Mouse (Mus musculus): ENCODE data around the gene Tnfsf15. TPM values are rescaled to one million over a fixed set of nuclear protein-coding genes. Genes with fewer than 3 reads are reported as not detected.

Tnfsf15 gene
- total RNA-seq (2014; rRNA removed; ENCODE audit: low replicate concordance) (not detected in 2 replicates), polyA plus RNA-seq (2015; fragmentation: Nextera tagmentation; extraction: Ambion mirVana) (0.03 TPM in 1 of 2 replicates, not detected in the other)

- Histone ChIP-seq H3K9me3 (replicated peaks; ENCODE audit: control insufficient read depth, low read length) (no peaks in the 10 kb centered on the region), H3K27ac (ENCODE audit: low read depth) (no peak within 1 kb of the TSS), H3K36me3 (replicated peaks; ENCODE audit: control insufficient read depth, insufficient read depth, low read length) (no peaks in the 10 kb centered on the region), H3K9ac (replicated peaks; ENCODE audit: low read depth, low read length) (no peak within 1 kb of the TSS), H3K4me1 (ENCODE audit: control insufficient read depth, insufficient read depth) (peaks cover 10% of the 10 kb centered on the region; the same call in 1 of the 2 replicates), H3K4me3 (ENCODE audit: low read depth, low read length) (no peak within 1 kb of the TSS), H3K27me3 (ENCODE audit: control insufficient read depth, insufficient read depth, low read length) (peaks cover 10% of the 10 kb centered on the region; the same call in 1 of the 2 replicates), H3K4me2 (ENCODE audit: low read depth, low read length) (peak within 1 kb of the TSS; percentile 32)
- DNase-seq (ENCODE audit: low spot score), result peak; percentile 17
- no peak for ATAC-seq (ENCODE audit: insufficient read depth, low read depth)
- TF ChIP-seq EP300 (IDR thresholded peaks at IDR 0.05; ENCODE audit: low read depth) (no peak), CTCF (IDR thresholded peaks at IDR 0.05; ENCODE audit: low read depth) (no peak)
- 18% methylated on average over 8 of the region's 8 CpGs for WGBS
Measured at GRCm38 (mm10) chr4:63744693-63745171, at the start of gene Tnfsf15. Tnfsf15 (minus strand) TSS chr4:63745113.

GRCm38 (mm10) chr4:63792328-63792727, 47.4 kb upstream of the Tnfsf15 start:
- no peaks in the 10 kb centered on the region for H3K9me3 ChIP-seq (replicated peaks; ENCODE audit: control insufficient read depth, low read length)
- H3K36me3 ChIP-seq (replicated peaks; ENCODE audit: control insufficient read depth, insufficient read depth, low read length), result no peaks in the 10 kb centered on the region
- no peak overlapping the region for H3K9ac ChIP-seq (replicated peaks; ENCODE audit: low read depth, low read length)
- ATAC-seq (ENCODE audit: insufficient read depth, low read depth) (no peak), DNase-seq (ENCODE audit: low spot score) (no peak)
- H3K27me3 ChIP-seq (ENCODE audit: control insufficient read depth, insufficient read depth, low read length), result no peaks in the 10 kb centered on the region
- H3K4me3 ChIP-seq (ENCODE audit: low read depth, low read length), result no peak overlapping the region
- WGBS, result 85% methylated on average over 3 of the region's 3 CpGs
- H3K4me2 ChIP-seq (ENCODE audit: low read depth, low read length), result no peak overlapping the region
- TF ChIP-seq CTCF (IDR thresholded peaks at IDR 0.05; ENCODE audit: low read depth) (no peak), EP300 (IDR thresholded peaks at IDR 0.05; ENCODE audit: low read depth) (no peak)
- no peak overlapping the region for H3K27ac ChIP-seq (ENCODE audit: low read depth)
- no peaks in the 10 kb centered on the region for H3K4me1 ChIP-seq (ENCODE audit: control insufficient read depth, insufficient read depth)

GRCm38 (mm10) chr4:63785466-63785865, 40.6 kb upstream of the Tnfsf15 start:
- DNase-seq (ENCODE audit: low spot score) (no peak), ATAC-seq (ENCODE audit: insufficient read depth, low read depth) (no peak)
- 34% methylated on average over 2 of the region's 2 CpGs for WGBS
- no peaks in the 10 kb centered on the region for H3K4me1 ChIP-seq (ENCODE audit: control insufficient read depth, insufficient read depth)
- no peak overlapping the region for H3K27ac ChIP-seq (ENCODE audit: low read depth)
- no peak overlapping the region for H3K4me2 ChIP-seq (ENCODE audit: low read depth, low read length)
- TF ChIP-seq EP300 (IDR thresholded peaks at IDR 0.05; ENCODE audit: low read depth) (no peak), CTCF (IDR thresholded peaks at IDR 0.05; ENCODE audit: low read depth) (no peak)
- H3K9ac ChIP-seq (replicated peaks; ENCODE audit: low read depth, low read length), result no peak overlapping the region
- no peaks in the 10 kb centered on the region for H3K9me3 ChIP-seq (replicated peaks; ENCODE audit: control insufficient read depth, low read length)
- H3K27me3 ChIP-seq (ENCODE audit: control insufficient read depth, insufficient read depth, low read length), result no peaks in the 10 kb centered on the region
- no peak overlapping the region for H3K4me3 ChIP-seq (ENCODE audit: low read depth, low read length)
- no peaks in the 10 kb centered on the region for H3K36me3 ChIP-seq (replicated peaks; ENCODE audit: control insufficient read depth, insufficient read depth, low read length)

GRCm38 (mm10) chr4:63783826-63784225, 38.9 kb upstream of the Tnfsf15 start:
- ATAC-seq (ENCODE audit: insufficient read depth, low read depth), result no peak
- 56% methylated on average over 5 of the region's 5 CpGs for WGBS
- TF ChIP-seq EP300 (IDR thresholded peaks at IDR 0.05; ENCODE audit: low read depth) (no peak), CTCF (IDR thresholded peaks at IDR 0.05; ENCODE audit: low read depth) (no peak)

GRCm38 (mm10) chr4:63782970-63783613, 38.2 kb upstream of the Tnfsf15 start:
- Histone ChIP-seq H3K9me3 (replicated peaks; ENCODE audit: control insufficient read depth, low read length) (no peaks in the 10 kb centered on the region), H3K4me3 (ENCODE audit: low read depth, low read length) (no peak overlapping the region), H3K27ac (ENCODE audit: low read depth) (no peak overlapping the region), H3K9ac (replicated peaks; ENCODE audit: low read depth, low read length) (no peak overlapping the region), H3K27me3 (ENCODE audit: control insufficient read depth, insufficient read depth, low read length) (no peaks in the 10 kb centered on the region), H3K36me3 (replicated peaks; ENCODE audit: control insufficient read depth, insufficient read depth, low read length) (no peaks in the 10 kb centered on the region), H3K4me2 (ENCODE audit: low read depth, low read length) (no peak overlapping the region), H3K4me1 (ENCODE audit: control insufficient read depth, insufficient read depth) (no peaks in the 10 kb centered on the region)
- no peak for DNase-seq (ENCODE audit: low spot score)
- WGBS, result 69% methylated on average over 7 of the region's 7 CpGs
- no peak for ATAC-seq (ENCODE audit: insufficient read depth, low read depth)
- TF ChIP-seq CTCF (IDR thresholded peaks at IDR 0.05; ENCODE audit: low read depth), result peak; percentile 35
- TF ChIP-seq EP300 (IDR thresholded peaks at IDR 0.05; ENCODE audit: low read depth), result no peak

More at GRCm38 (mm10) chr4:63783826-63784225, 38.9 kb upstream of the Tnfsf15 start:
- no peak overlapping the region for H3K27ac ChIP-seq (ENCODE audit: low read depth)
- no peaks in the 10 kb centered on the region for H3K4me1 ChIP-seq (ENCODE audit: control insufficient read depth, insufficient read depth)
- DNase-seq (ENCODE audit: low spot score), result no peak
- H3K36me3 ChIP-seq (replicated peaks; ENCODE audit: control insufficient read depth, insufficient read depth, low read length), result no peaks in the 10 kb centered on the region
- no peak overlapping the region for H3K4me3 ChIP-seq (ENCODE audit: low read depth, low read length)
- H3K4me2 ChIP-seq (ENCODE audit: low read depth, low read length), result no peak overlapping the region
- no peak overlapping the region for H3K9ac ChIP-seq (replicated peaks; ENCODE audit: low read depth, low read length)
- H3K27me3 ChIP-seq (ENCODE audit: control insufficient read depth, insufficient read depth, low read length), result no peaks in the 10 kb centered on the region
- no peaks in the 10 kb centered on the region for H3K9me3 ChIP-seq (replicated peaks; ENCODE audit: control insufficient read depth, low read length)

Measured in heart, postnatal 0 days (tissue).